Comparison of ENCODE assay signal across 16 mouse cellular contexts in genomic region chr11:61271612-61272011, GRCm38 (mm10).
"Had no signal": no experiment of that assay in that cellular context is flagged by ENCODE, and none has a peak within 500 bp of the region (broad histone marks: within the 10 kb centered on the region; RNA-seq: fewer than 3 reads in every experiment).

No protein-coding gene starts in this region.

- H3K36me3 ChIP-seq: neural tube, embryonic 13.5 days; neural tube, embryonic 15.5 days; stomach, embryonic 15.5 days had no signal

- H3K27me3 ChIP-seq: neural tube, embryonic 13.5 days; neural tube, embryonic 15.5 days; stomach, embryonic 15.5 days had no signal

- H3K4me3 ChIP-seq: neural tube, embryonic 13.5 days; neural tube, embryonic 15.5 days; stomach, embryonic 15.5 days had no signal

- H3K4me1 ChIP-seq: stomach, embryonic 15.5 days had no signal

- DNase-seq: retina, postnatal 1 day; right cerebral cortex, adult 18-20 months; right cerebral cortex, postnatal 14 days; right cerebral cortex, postnatal 25 days; right cerebral cortex, postnatal 4 days; spleen, adult 18-20 months; thymus, adult 18-20 months; thymus, adult 2 months; thymus, postnatal 14 days; thymus, postnatal 25 days; thymus, postnatal 36 days; thymus, postnatal 4 days had no signal

- H3K9ac ChIP-seq: neural tube, embryonic 13.5 days; neural tube, embryonic 15.5 days; stomach, embryonic 15.5 days had no signal

- H3K4me2 ChIP-seq: neural tube, embryonic 13.5 days; neural tube, embryonic 15.5 days; stomach, embryonic 15.5 days had no signal

- H3K9me3 ChIP-seq: neural tube, embryonic 13.5 days; neural tube, embryonic 15.5 days; stomach, embryonic 15.5 days had no signal

- H3K27ac ChIP-seq: neural tube, embryonic 13.5 days; neural tube, embryonic 15.5 days; stomach, embryonic 15.5 days; stomach, postnatal 0 days had no signal
